Mouse (Mus musculus) hindbrain, embryonic 14.5 days (tissue): ENCODE results near the gene Pfdn6. TPM values are rescaled to one million over a fixed set of nuclear protein-coding genes. Genes with fewer than 3 reads are reported as not detected.

Source experiments
- ATAC-seq: fragments of 200-750 bp; cut with Nextera tagmentation; 2 replicates; pipeline ENCODE4 v1.8.0; 2017; ENCODE audit warnings: moderate number of reproducible peaks, mild to moderate bottlenecking, moderate TSS enrichment, moderate library complexity; ENCODE audit not compliant: low FRiP score
- DNase-seq: peaks from one replicate; pipeline ENCODE4 v3.0.0-alpha.2; 2015; ENCODE audit warnings: low spot score
- H3K27ac ChIP-seq: fragments of 300-500 bp; sonication (generic); 2 replicates; pipeline ENCODE4 v1.5.1; 2014; ENCODE audit warnings: mild to moderate bottlenecking, moderate library complexity
- H3K27me3 ChIP-seq: fragments of 300-500 bp; sonication (generic); 2 replicates; pipeline ENCODE4 v1.6.1; 2014; ENCODE audit warnings: mild to moderate bottlenecking, low read length, mixed read lengths; ENCODE audit not compliant: control insufficient read depth, insufficient read depth
- H3K36me3 ChIP-seq: fragments of 300-500 bp; sonication (generic); replicated peaks from 2 replicates; pipeline ENCODE4 v1.6.1; 2014; ENCODE audit not compliant: control insufficient read depth, insufficient read depth
- H3K4me1 ChIP-seq: fragments of 300-500 bp; sonication (generic); replicated peaks from 2 replicates; pipeline ENCODE4 v1.6.1; 2014; ENCODE audit warnings: antibody characterized with exemption, low read length, mixed read lengths; ENCODE audit not compliant: control insufficient read depth, insufficient read depth
- H3K4me2 ChIP-seq: fragments of 300-500 bp; sonication (generic); replicated peaks from 2 replicates; pipeline ENCODE4 v1.6.1; 2014; ENCODE audit warnings: mild to moderate bottlenecking, moderate library complexity
- H3K4me3 ChIP-seq: fragments of 300-500 bp; sonication (generic); replicated peaks from 2 replicates; pipeline ENCODE4 v1.5.1; 2014; ENCODE audit warnings: mild to moderate bottlenecking, low read length
- H3K9ac ChIP-seq: fragments of 300-500 bp; sonication (generic); 2 replicates; pipeline ENCODE4 v1.6.1; 2014
- H3K9me3 ChIP-seq: fragments of 300-500 bp; sonication (generic); 2 replicates; pipeline ENCODE4 v1.6.1; 2016; ENCODE audit warnings: low read length; ENCODE audit not compliant: control insufficient read depth
- WGBS: fragments of 180-500 bp; shearing (Covaris S2); extraction: QIAGEN DNeasy Blood & Tissue Kit; methylation state at CpG from one replicate; pipeline ENCODE4 v1.1.7; 2014; 5-methylcytosine and 5-hydroxymethylcytosine counted together
- polyA plus RNA-seq: library from polyadenylated mRNA; unstranded; fragments of >200 nt; fragmentation: Nextera tagmentation; extraction: Ambion mirVana; gene quantifications from 2 replicates; pipeline ENCODE4 v1.2.1, GENCODE M21; 2014

Gene Pfdn6
- polyA plus RNA-seq, 1 experiment from 2014 or later = 161 TPM

- Histone ChIP-seq H3K9ac (peak overlapping the region; percentile 52), H3K4me3 (peak overlapping the region; percentile 34), H3K9me3 (no peaks in the 10 kb centered on the region), H3K27me3 (no peaks in the 10 kb centered on the region; the same call in 1 of the 2 replicates), H3K4me1 (peaks cover 23% of the 10 kb centered on the region), H3K36me3 (peaks cover 4% of the 10 kb centered on the region), H3K27ac (peak overlapping the region; percentile 66), H3K4me2 (peak overlapping the region; percentile 74)
- 1% methylated on average over 52 of the region's 52 CpGs for WGBS
- DNase-seq = no peak
- ATAC-seq = no peak
Observed at GRCm38 (mm10) chr17:33919351-33920281, 20.5 kb downstream of the Pfdn6 start.

- Histone ChIP-seq H3K36me3 (peaks cover 15% of the 10 kb centered on the region), H3K4me1 (peaks cover 23% of the 10 kb centered on the region), H3K27me3 (no peaks in the 10 kb centered on the region; the same call in 1 of the 2 replicates), H3K9me3 (no peaks in the 10 kb centered on the region), H3K9ac (0 out of 2 replicates have a peak overlapping the region, but pooled peaks have one; percentile 52), H3K4me3 (peak overlapping the region; percentile 34; the same call in 1 of the 2 replicates), H3K4me2 (peak overlapping the region; percentile 74), H3K27ac (no peak overlapping the region)
- ATAC-seq = no peak
- DNase-seq = no peak
- 60% methylated on average over 37 of the region's 37 CpGs for WGBS
Observed at GRCm38 (mm10) chr17:33918293-33919203, 21.6 kb downstream of the Pfdn6 start.

- 84% methylated on average over 18 of the region's 18 CpGs for WGBS
- no peak for DNase-seq
- H3K4me1 ChIP-seq = peaks cover 23% of the 10 kb centered on the region
- H3K9me3 ChIP-seq = no peaks in the 10 kb centered on the region
- no peak overlapping the region for H3K27ac ChIP-seq
- H3K4me2 ChIP-seq = peak overlapping the region; percentile 74; the same call in 1 of the 2 replicates
- no peak overlapping the region for H3K9ac ChIP-seq
- H3K4me3 ChIP-seq = no peak overlapping the region
- ATAC-seq = no peak
- no peaks in the 10 kb centered on the region; the same call in 1 of the 2 replicates for H3K27me3 ChIP-seq
- H3K36me3 ChIP-seq = peaks cover 21% of the 10 kb centered on the region
Observed at GRCm38 (mm10) chr17:33917656-33918292, 22.4 kb downstream of the Pfdn6 start.

GRCm38 (mm10) chr17:33916847-33917655, 23.1 kb downstream of the Pfdn6 start:
- Histone ChIP-seq H3K4me2 (peak overlapping the region; percentile 64), H3K4me1 (peaks cover 23% of the 10 kb centered on the region), H3K9ac (peak overlapping the region; percentile 61), H3K27me3 (no peaks in the 10 kb centered on the region; the same call in 1 of the 2 replicates), H3K9me3 (no peaks in the 10 kb centered on the region), H3K36me3 (peaks cover 27% of the 10 kb centered on the region), H3K27ac (0 out of 2 replicates have a peak overlapping the region, but pooled peaks have one; percentile 82), H3K4me3 (peak overlapping the region; percentile 51)
- 76% methylated on average over 31 of the region's 31 CpGs for WGBS
- ATAC-seq (no peak), DNase-seq (no peak)

- 2% methylated on average over 16 of the region's 20 CpGs for whole genome bisulfite sequencing
- Histone ChIP-seq H3K27ac (peak overlapping the region; percentile 82), H3K4me2 (peak overlapping the region; percentile 64), H3K4me1 (peaks cover 23% of the 10 kb centered on the region), H3K9me3 (no peaks in the 10 kb centered on the region), H3K9ac (peak overlapping the region; percentile 61), H3K36me3 (peaks cover 35% of the 10 kb centered on the region), H3K4me3 (peak overlapping the region; percentile 51), H3K27me3 (no peaks in the 10 kb centered on the region; the same call in 1 of the 2 replicates)
- ATAC-seq (peak; percentile 18), DNase-seq (peak; percentile 61)
Observed at GRCm38 (mm10) chr17:33916294-33916693, 23.8 kb downstream of the Pfdn6 start.

GRCm38 (mm10) chr17:33915671-33916250, 24.4 kb downstream of the Pfdn6 start, which contains the start of the genes Tapbp and Zbtb22:
Gene Tapbp, plus strand, starts transcription at chr17:33915899.
Gene Zbtb22, plus strand, starts transcription at chr17:33915904.
- Histone ChIP-seq H3K9me3 (no peaks in the 10 kb centered on the region), H3K4me2 (peak within 1 kb of the TSS; percentile 64), H3K27me3 (no peaks in the 10 kb centered on the region; the same call in 1 of the 2 replicates), H3K4me3 (peak within 1 kb of the TSS; percentile 51), H3K9ac (peak within 1 kb of the TSS; percentile 61), H3K4me1 (peaks cover 23% of the 10 kb centered on the region), H3K36me3 (peaks cover 40% of the 10 kb centered on the region), H3K27ac (peak within 1 kb of the TSS; percentile 82)
- WGBS = under 1% methylated on average over 33 of the region's 34 CpGs
- DNase-seq = peak; percentile 98
- peak; percentile 93 for ATAC-seq

GRCm38 (mm10) chr17:33914969-33915391, 25.2 kb downstream of the Pfdn6 start:
- Histone ChIP-seq H3K4me1 (peaks cover 22% of the 10 kb centered on the region), H3K4me3 (peak overlapping the region; percentile 51; the same call in 1 of the 2 replicates), H3K9ac (no peak overlapping the region), H3K27me3 (no peaks in the 10 kb centered on the region; the same call in 1 of the 2 replicates), H3K27ac (no peak overlapping the region), H3K36me3 (peaks cover 42% of the 10 kb centered on the region), H3K4me2 (peak overlapping the region; percentile 64; the same call in 1 of the 2 replicates), H3K9me3 (no peaks in the 10 kb centered on the region)
- ATAC-seq (no peak), DNase-seq (no peak)
- WGBS = 74% methylated on average over 13 of the region's 13 CpGs
